Mouse (Mus musculus): Measurements from ENCODE around the gene Tfdp2. TPM values are rescaled to one million over a fixed set of nuclear protein-coding genes. Genes with fewer than 3 reads are reported as not detected.

Gene Tfdp2
- 5.6 TPM for polyA plus RNA-seq (2012; fragmentation: generic; extraction: Trizol)

DNA sequence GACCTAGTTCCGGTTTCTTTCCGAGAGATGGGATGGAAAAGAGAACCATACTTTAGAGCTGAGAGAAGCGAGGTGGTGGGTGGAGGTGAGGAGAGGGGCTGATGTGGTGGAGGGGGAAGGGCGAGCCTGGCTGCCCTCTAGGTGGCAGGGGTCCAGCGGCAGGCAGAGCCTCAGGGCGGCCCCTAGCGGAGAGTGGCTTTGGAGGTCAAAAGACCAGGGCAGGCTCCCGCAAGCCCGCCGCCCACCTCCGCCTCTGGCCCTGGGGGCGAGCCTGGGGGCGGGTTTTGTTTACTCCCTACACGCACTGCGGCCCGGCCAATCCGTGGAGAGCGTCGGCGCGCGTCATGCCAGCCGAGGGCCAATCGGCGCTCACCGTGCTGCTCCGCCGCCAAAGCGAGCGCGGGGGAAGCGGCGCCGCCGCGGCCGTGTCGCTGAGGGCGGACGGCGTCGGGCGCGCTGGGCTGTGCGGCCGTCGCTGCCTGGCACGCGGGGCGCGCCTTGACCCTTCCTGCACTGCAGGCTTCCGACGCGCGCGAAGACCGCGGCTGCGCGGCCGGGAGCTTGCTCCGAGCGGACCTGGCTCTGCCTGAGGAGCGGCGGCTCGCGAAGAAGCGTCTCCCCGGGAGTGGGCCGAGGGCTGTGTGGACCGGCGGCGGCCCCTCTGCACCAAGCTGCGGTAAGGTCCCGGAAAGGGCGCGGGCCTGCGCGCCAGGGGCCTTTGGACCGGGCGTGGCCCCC lies at the start of gene Tfdp2:
TSS of gene Tfdp2 (plus strand) at position 391 of the 738 bp plus-strand sequence.
- no peaks in the 10 kb centered on the region for H3K79me2 ChIP-seq (ENCODE audit: control insufficient read depth, insufficient read depth)
- TF ChIP-seq MYOG (IDR thresholded peaks at IDR 0.05; ENCODE audit: control insufficient read depth in 1 of 3, insufficient read depth in 1 of 3, insufficient read length in 2 of 3, low read depth in 2 of 3) (peak in 1 of 3 experiments; percentile 35), TCF3 (IDR thresholded peaks at IDR 0.05; ENCODE audit: insufficient read length, low read depth) (no peak), MYOD1 (IDR thresholded peaks at IDR 0.05; ENCODE audit: control insufficient read depth in 1 of 3, insufficient read length in 2 of 3, low read depth in 2 of 3) (peak in 1 of 3 experiments; percentile 44), E2F4 (IDR thresholded peaks at IDR 0.05; ENCODE audit: insufficient read depth) (peak; percentile 63), SRF (IDR thresholded peaks at IDR 0.05; ENCODE audit: control insufficient read depth, insufficient read length, low read depth) (no peak), POLR2A (IDR thresholded peaks at IDR 0.05; ENCODE audit: insufficient read length, low read depth) (peak; percentile 95), POLR2AphosphoS2 (IDR thresholded peaks at IDR 0.05; ENCODE audit: insufficient read length, low read depth) (peak; percentile 86), MAX (IDR thresholded peaks at IDR 0.05; ENCODE audit: low read depth) (no peak)

DNA sequence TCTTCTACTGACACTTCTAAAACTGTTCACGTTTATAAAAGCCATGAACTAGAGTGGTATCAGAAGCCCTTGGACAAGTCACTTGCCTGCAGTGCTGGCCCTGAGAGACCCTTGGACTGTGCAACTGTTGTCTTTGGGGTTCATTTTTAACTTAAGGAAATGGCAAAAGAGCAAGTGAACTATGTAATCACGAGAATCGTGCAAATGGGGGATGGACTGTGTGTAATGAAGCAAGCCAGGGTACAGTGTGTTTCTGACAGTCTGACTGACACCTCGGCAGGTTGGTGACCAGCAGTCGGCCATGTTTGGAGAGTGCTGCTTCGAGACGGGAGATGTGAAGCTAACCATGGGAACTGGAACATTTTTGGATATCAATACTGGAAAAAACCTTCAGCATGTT lies 43.3 kb upstream of the Tfdp2 start:
- no peak overlapping the region for H3ac ChIP-seq (ENCODE audit: control insufficient read depth, insufficient read length)
- TF ChIP-seq MAX (IDR thresholded peaks at IDR 0.05; ENCODE audit: low read depth): no peak
- no peak for TF ChIP-seq TCF12 (IDR thresholded peaks at IDR 0.05; ENCODE audit: insufficient read depth, poor library complexity, severe bottlenecking)
- TF ChIP-seq MYOD1 (IDR thresholded peaks at IDR 0.05; ENCODE audit: control insufficient read depth in 1 of 3, insufficient read length in 2 of 3, low read depth in 2 of 3): no peak
- TF ChIP-seq REST (IDR thresholded peaks at IDR 0.05; ENCODE audit: insufficient read depth, insufficient read length): no peak
- TF ChIP-seq SRF (IDR thresholded peaks at IDR 0.05; ENCODE audit: control insufficient read depth, insufficient read length, low read depth): no peak
- no peak for TF ChIP-seq USF1 (IDR thresholded peaks at IDR 0.05; ENCODE audit: low read depth)
- no peak for TF ChIP-seq E2F4 (IDR thresholded peaks at IDR 0.05; ENCODE audit: insufficient read depth)
- TF ChIP-seq POLR2AphosphoS2 (IDR thresholded peaks at IDR 0.05; ENCODE audit: insufficient read length, low read depth): no peak
- no peak for TF ChIP-seq CEBPB (IDR thresholded peaks at IDR 0.05; ENCODE audit: insufficient read depth, poor library complexity, severe bottlenecking)
- no peak for TF ChIP-seq MYOG (IDR thresholded peaks at IDR 0.05; ENCODE audit: control insufficient read depth in 1 of 3, insufficient read depth in 1 of 3, insufficient read length in 2 of 3, low read depth in 2 of 3)
- H3K4me3 ChIP-seq: no peak overlapping the region
- no peaks in the 10 kb centered on the region for H3K36me3 ChIP-seq (ENCODE audit: control insufficient read depth, insufficient read depth)
- no peaks in the 10 kb centered on the region for H3K79me2 ChIP-seq (ENCODE audit: control insufficient read depth, insufficient read depth)
- H3K27me3 ChIP-seq (ENCODE audit: control insufficient read depth, insufficient read depth, insufficient read length): no peaks in the 10 kb centered on the region
- H3K4me2 ChIP-seq (ENCODE audit: low read depth): no peak overlapping the region

More for the DNA sequence above, at the start of gene Tfdp2:
- Histone ChIP-seq H3ac (ENCODE audit: control insufficient read depth, insufficient read length) (peak within 1 kb of the TSS; percentile 51), H3K4me3 (peak within 1 kb of the TSS; percentile 43), H3K4me2 (ENCODE audit: low read depth) (peak within 1 kb of the TSS; percentile 96), H3K36me3 (ENCODE audit: control insufficient read depth, insufficient read depth) (no peaks in the 10 kb centered on the region), H3K27me3 (ENCODE audit: control insufficient read depth, insufficient read depth, insufficient read length) (no peaks in the 10 kb centered on the region)

DNA sequence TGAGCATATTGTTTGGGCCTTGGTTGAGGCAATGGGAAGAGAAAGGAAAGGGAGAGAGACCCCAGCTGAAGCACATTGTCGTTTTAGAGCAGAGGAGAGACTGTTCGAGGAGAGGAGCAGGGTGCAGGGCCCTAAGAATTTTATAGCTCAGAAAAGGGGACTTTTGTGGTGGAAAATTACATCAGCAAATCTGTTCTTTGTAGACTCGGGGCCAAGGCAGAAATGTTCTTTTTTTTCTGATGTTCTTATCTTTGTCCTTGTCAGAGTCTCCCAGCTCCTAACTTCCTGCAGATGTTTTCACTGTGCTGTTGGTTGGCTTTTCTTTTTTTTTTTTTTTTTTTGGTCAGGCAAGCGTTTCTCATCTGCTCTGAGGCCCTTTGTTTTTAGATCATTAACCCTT lies 37.6 kb upstream of the Tfdp2 start:
- Histone ChIP-seq H3K79me2 (ENCODE audit: control insufficient read depth, insufficient read depth) (no peaks in the 10 kb centered on the region), H3ac (ENCODE audit: control insufficient read depth, insufficient read length) (no peak overlapping the region), H3K36me3 (ENCODE audit: control insufficient read depth, insufficient read depth) (no peaks in the 10 kb centered on the region), H3K4me3 (no peak overlapping the region), H3K27me3 (ENCODE audit: control insufficient read depth, insufficient read depth, insufficient read length) (no peaks in the 10 kb centered on the region), H3K4me2 (ENCODE audit: low read depth) (no peak overlapping the region)
- TF ChIP-seq MYOD1 (IDR thresholded peaks at IDR 0.05; ENCODE audit: control insufficient read depth in 1 of 3, insufficient read length in 2 of 3, low read depth in 2 of 3) (no peak), CEBPB (IDR thresholded peaks at IDR 0.05; ENCODE audit: insufficient read depth, poor library complexity, severe bottlenecking) (no peak), TCF3 (IDR thresholded peaks at IDR 0.05; ENCODE audit: insufficient read length, low read depth) (no peak), TCF12 (IDR thresholded peaks at IDR 0.05; ENCODE audit: insufficient read depth, poor library complexity, severe bottlenecking) (no peak), POLR2AphosphoS2 (IDR thresholded peaks at IDR 0.05; ENCODE audit: insufficient read length, low read depth) (no peak), MYOG (IDR thresholded peaks at IDR 0.05; ENCODE audit: control insufficient read depth in 1 of 3, insufficient read depth in 1 of 3, insufficient read length in 2 of 3, low read depth in 2 of 3) (no peak), E2F4 (IDR thresholded peaks at IDR 0.05; ENCODE audit: insufficient read depth) (no peak), POLR2A (IDR thresholded peaks at IDR 0.05; ENCODE audit: insufficient read length, low read depth) (no peak), REST (IDR thresholded peaks at IDR 0.05; ENCODE audit: insufficient read depth, insufficient read length) (no peak), MAX (IDR thresholded peaks at IDR 0.05; ENCODE audit: low read depth) (no peak), USF1 (IDR thresholded peaks at IDR 0.05; ENCODE audit: low read depth) (no peak), SRF (IDR thresholded peaks at IDR 0.05; ENCODE audit: control insufficient read depth, insufficient read length, low read depth) (no peak)

DNA sequence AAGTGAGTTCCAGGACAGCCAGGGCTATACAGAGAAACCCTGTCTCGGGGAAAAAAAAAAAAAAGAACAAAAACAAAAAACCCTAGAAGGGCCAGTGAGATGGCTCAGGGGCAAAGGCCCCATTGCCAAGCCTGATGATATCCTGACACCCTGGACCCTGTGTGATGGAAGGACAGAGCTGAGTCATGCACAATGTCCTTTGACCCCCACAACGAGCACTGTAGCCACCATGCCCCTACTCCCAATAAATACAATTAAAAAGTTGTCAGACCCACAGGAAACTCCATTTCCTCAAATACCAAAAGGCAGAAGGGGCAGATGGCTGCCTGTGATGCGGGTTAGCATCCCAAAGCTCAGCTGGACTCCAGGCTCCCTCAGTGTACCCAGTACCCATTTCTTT lies 37.0 kb upstream of the Tfdp2 start:
- Histone ChIP-seq H3K36me3 (ENCODE audit: control insufficient read depth, insufficient read depth) (no peaks in the 10 kb centered on the region), H3ac (ENCODE audit: control insufficient read depth, insufficient read length) (no peak overlapping the region), H3K4me2 (ENCODE audit: low read depth) (no peak overlapping the region), H3K79me2 (ENCODE audit: control insufficient read depth, insufficient read depth) (no peaks in the 10 kb centered on the region), H3K4me3 (no peak overlapping the region), H3K27me3 (ENCODE audit: control insufficient read depth, insufficient read depth, insufficient read length) (no peaks in the 10 kb centered on the region)
- no peak for TF ChIP-seq POLR2AphosphoS2 (IDR thresholded peaks at IDR 0.05; ENCODE audit: insufficient read length, low read depth)
- no peak for TF ChIP-seq MAX (IDR thresholded peaks at IDR 0.05; ENCODE audit: low read depth)
- no peak for TF ChIP-seq E2F4 (IDR thresholded peaks at IDR 0.05; ENCODE audit: insufficient read depth)
- no peak for TF ChIP-seq TCF12 (IDR thresholded peaks at IDR 0.05; ENCODE audit: insufficient read depth, poor library complexity, severe bottlenecking)
- no peak for TF ChIP-seq POLR2A (IDR thresholded peaks at IDR 0.05; ENCODE audit: insufficient read length, low read depth)
- TF ChIP-seq MYOD1 (IDR thresholded peaks at IDR 0.05; ENCODE audit: control insufficient read depth in 1 of 3, insufficient read length in 2 of 3, low read depth in 2 of 3): no peak
- TF ChIP-seq SRF (IDR thresholded peaks at IDR 0.05; ENCODE audit: control insufficient read depth, insufficient read length, low read depth): no peak
- no peak for TF ChIP-seq CEBPB (IDR thresholded peaks at IDR 0.05; ENCODE audit: insufficient read depth, poor library complexity, severe bottlenecking)
- no peak for TF ChIP-seq MYOG (IDR thresholded peaks at IDR 0.05; ENCODE audit: control insufficient read depth in 1 of 3, insufficient read depth in 1 of 3, insufficient read length in 2 of 3, low read depth in 2 of 3)

All from myocyte (in vitro differentiated cells).